Mouse (Mus musculus) intestine, embryonic 14.5 days (tissue): ENCODE results near the gene Rin2. TPM values are rescaled to one million over a fixed set of nuclear protein-coding genes. Genes with fewer than 3 reads are reported as not detected.
"Not testable (repeated sequence)": the region's sequence is repeated elsewhere in the genome, so short reads cannot be mapped to it uniquely, and the experiment has no call there.

ENCODE experiments used
- ATAC-seq: fragments of 200-750 bp; cut with Nextera tagmentation; replicated peaks from 2 replicates; pipeline ENCODE4 v1.8.0; 2017; ENCODE audit warnings: low read depth, moderate number of reproducible peaks, moderate TSS enrichment, moderate library complexity; ENCODE audit not compliant: low FRiP score, low TSS enrichment
- DNase-seq: peaks from one replicate; pipeline ENCODE4 v3.0.0-alpha.2; 2018; ENCODE audit warnings: low spot score
- H3K27ac ChIP-seq: fragments of 300-500 bp; sonication (generic); 2 replicates; pipeline ENCODE4 v1.5.1; 2014; ENCODE audit warnings: low read depth, mild to moderate bottlenecking, control low read depth
- H3K27me3 ChIP-seq: fragments of 300-500 bp; sonication (generic); replicated peaks from 2 replicates; pipeline ENCODE4 v1.6.1; 2014; ENCODE audit warnings: low read length, control low read depth; ENCODE audit not compliant: control insufficient read depth, insufficient read depth
- H3K36me3 ChIP-seq: fragments of 300-500 bp; sonication (generic); 2 replicates; pipeline ENCODE4 v1.6.1; 2014; ENCODE audit warnings: low read length, control low read depth; ENCODE audit not compliant: control insufficient read depth, insufficient read depth
- H3K4me1 ChIP-seq: fragments of 300-500 bp; sonication (generic); replicated peaks from 2 replicates; pipeline ENCODE4 v1.6.1; 2014; ENCODE audit warnings: low read length, control low read depth, mixed read lengths; ENCODE audit not compliant: control insufficient read depth, insufficient read depth
- H3K4me2 ChIP-seq: fragments of 300-500 bp; sonication (generic); 2 replicates; pipeline ENCODE4 v1.6.1; 2014; ENCODE audit warnings: low read length
- H3K4me3 ChIP-seq: fragments of 300-500 bp; sonication (generic); 2 replicates; pipeline ENCODE4 v1.5.1; 2014; ENCODE audit warnings: low read depth, low read length, control low read depth, mixed read lengths
- H3K9ac ChIP-seq: fragments of 300-500 bp; sonication (generic); 2 replicates; pipeline ENCODE4 v1.6.1; 2014; ENCODE audit warnings: mild to moderate bottlenecking, low read length
- H3K9me3 ChIP-seq: fragments of 300-500 bp; sonication (generic); 2 replicates; pipeline ENCODE4 v1.6.1; 2016; ENCODE audit warnings: low read length, control low read depth; ENCODE audit not compliant: control insufficient read depth
- WGBS: fragments of 180-500 bp; shearing (Covaris S2); extraction: QIAGEN DNeasy Blood & Tissue Kit; methylation state at CpG from one replicate; pipeline ENCODE4 v1.1.7; 2014; 5-methylcytosine and 5-hydroxymethylcytosine counted together
- polyA plus RNA-seq: library from polyadenylated mRNA; unstranded; fragments of >200 nt; fragmentation: Nextera tagmentation; extraction: Ambion mirVana; gene quantifications from 2 replicates; pipeline ENCODE4 v1.2.1, GENCODE M21; 2014

Gene Rin2
- polyA plus RNA-seq, 1 experiment from 2014 or later = 25.0 TPM

DNA sequence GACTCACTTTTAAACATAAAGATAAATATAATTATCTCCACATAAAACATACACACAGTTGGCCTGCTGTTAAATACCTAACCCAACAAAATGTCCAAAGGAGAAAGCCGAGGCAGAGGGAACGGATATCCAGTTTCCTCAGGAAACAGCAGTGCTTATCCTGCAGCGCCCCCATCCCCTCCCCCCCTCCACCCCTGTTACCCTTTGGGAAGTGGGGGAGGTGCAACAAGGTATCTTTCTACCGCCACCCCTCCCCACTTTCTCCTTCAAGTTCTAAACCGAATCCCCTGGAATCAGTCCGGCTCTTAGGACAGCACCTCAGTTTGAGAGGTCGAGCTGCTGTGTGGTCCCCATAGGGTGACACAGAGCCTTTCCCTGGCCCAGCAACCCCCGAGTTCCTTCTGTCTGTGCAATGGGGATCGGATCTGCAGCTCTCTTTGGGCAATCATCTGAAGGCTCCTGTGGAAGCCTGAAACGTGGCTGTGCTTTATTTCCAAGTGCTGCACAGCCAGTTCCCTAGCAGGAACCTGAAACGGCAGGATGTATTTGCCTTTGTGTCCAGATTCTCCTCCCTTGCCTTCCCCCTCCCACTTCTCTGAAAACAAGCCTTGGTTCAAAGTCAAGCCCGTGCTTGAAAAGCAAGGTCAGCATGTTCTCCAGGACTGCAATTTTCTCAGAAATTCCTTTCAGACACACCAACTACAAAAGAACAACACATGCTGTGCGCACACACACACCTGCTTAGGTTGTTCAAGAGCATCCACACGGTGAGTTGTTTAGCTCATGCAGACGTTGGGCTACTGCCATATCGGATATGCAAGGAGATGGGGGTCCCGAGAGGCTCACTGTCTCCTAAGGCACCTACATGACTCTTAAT, 209.3 kb downstream of the Rin2 start:
- Histone ChIP-seq H3K4me2 (no peak overlapping the region), H3K4me3 (no peak overlapping the region), H3K27ac (peak overlapping the region; percentile 49), H3K9ac (no peak overlapping the region), H3K27me3 (no peaks in the 10 kb centered on the region), H3K36me3 (peaks cover 42% of the 10 kb centered on the region), H3K9me3 (no peaks in the 10 kb centered on the region), H3K4me1 (peaks cover 37% of the 10 kb centered on the region)
- WGBS = 42% methylated on average over 17 of the region's 17 CpGs
- ATAC-seq = no peak
- no peak for DNase-seq

DNA sequence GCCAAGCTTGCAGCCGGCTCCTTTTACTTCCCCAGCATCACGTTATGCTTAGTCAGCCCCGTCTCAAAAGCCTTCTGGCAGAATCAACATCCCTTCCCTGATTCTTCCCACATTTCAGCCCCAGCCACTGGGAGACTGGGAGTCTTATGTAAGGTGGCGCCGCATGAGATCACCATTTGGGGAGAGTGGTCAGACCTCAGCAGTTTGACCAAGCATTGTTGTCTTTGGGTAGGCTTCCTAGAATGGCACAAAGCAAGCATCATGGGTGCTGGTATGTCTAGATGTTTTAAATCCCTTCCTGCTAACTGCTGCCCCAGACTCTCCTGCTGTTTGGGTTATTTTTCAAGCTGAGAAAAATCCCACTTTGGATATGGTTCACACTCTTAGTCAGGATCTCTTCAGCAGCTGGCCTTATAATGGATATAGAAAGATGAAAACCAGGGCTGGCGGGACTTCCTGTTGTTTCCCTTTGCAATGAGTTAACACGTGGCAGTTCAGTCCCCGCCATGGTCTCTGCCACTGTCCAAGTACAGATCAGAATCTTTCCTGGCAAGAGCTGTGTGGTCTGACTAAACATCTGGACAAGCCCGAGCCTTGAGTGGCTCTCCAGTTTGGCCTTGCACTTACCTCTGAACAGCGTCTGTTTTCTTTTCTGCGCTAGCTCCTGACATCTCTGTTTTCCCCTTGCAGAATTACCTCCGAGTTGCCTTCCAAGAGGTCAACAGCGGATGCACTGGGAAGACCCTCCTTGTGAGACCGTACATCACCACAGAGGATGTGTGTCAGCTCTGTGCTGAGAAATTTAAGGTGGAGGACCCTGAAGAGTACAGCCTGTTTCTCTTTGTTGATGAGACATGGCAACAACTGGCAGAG, 210.1 kb downstream of the Rin2 start:
- H3K27ac ChIP-seq = peak overlapping the region; percentile 49
- no peak overlapping the region for H3K9ac ChIP-seq
- ATAC-seq = no peak; the same call in 1 of the 2 replicates
- no peaks in the 10 kb centered on the region for H3K9me3 ChIP-seq
- peaks cover 33% of the 10 kb centered on the region for H3K36me3 ChIP-seq
- WGBS = 39% methylated on average over 14 of the region's 14 CpGs
- no peak for DNase-seq
- peaks cover 39% of the 10 kb centered on the region for H3K4me1 ChIP-seq
- no peak overlapping the region for H3K4me3 ChIP-seq
- H3K27me3 ChIP-seq = no peaks in the 10 kb centered on the region
- no peak overlapping the region for H3K4me2 ChIP-seq

DNA sequence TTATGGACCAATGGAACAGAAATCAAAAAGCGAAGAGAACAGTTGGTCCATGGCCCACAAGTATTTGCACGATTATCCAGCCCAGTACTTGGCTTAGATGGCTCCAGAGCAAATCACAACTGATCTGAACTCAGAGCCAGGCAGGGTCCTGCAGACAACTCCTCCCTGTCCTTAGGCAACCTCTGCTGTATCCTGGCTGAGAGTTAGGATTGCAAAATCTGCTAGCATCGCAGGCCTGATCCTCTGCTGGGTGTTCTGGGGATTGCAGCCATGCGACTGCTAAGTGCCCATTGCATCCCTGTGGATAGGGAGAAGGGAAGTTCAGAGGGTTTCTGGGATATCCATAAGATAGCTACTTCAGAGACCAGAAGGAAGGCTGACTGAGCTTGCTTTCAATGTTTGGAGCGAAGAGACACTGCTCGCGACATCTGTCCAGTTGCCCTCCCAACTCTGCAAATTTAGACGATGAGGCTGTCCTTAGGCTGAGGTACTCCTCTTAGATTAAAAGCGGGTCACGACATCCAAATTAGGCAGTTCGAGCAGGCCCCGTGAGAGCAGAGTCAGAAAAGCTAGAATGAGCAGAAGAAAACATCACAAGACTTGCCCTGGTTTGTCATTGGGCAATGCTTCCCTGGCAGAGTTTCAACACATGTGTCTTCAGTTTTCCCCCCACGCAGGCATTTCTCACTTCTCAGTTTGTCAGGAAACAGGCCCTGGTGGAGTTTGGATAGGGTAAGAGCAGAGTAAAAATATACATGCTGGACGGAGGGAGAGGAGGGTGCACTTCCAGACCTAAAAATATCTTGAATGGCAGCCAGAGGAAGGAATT, 213.1 kb downstream of the Rin2 start:
- H3K27ac ChIP-seq = peak overlapping the region; percentile 64
- H3K9me3 ChIP-seq = no peaks in the 10 kb centered on the region
- 52% methylated on average over 14 of the region's 14 CpGs for WGBS

DNA sequence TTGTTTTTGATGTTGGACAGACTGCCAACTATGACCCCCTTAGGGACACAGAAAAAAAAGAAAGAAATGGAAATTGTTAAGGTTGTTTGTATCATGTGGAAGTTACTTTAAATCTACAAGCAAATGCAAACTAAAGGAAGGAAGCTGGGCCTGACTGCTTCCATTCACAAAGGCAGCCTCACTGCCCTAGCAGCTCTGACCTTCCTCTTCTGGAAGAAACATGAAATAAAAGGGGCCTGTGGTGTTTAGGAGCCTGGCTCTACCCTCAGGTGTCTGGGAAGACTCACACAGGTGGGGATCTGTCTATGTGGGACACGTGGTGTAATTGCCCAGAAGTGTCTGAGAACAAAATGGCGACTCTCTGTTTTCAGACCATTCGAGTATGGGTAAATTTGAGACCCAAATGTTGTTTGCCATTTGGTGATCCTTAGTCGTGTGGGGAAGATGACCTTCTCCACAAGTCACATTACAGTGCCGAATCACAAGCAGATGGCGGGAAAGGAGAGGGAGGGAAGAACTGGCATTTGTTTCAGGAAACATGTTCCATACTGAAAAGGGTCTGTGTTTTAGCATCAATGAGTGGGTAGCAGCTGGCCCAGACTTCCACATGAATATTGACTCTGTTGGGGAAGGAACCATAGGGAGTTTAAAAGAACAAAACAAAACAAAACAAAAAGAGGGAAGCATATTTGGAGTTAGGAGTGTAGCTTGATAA, 213.9 kb downstream of the Rin2 start:
- Histone ChIP-seq H3K4me3 (no peak overlapping the region), H3K9me3 (no peaks in the 10 kb centered on the region), H3K9ac (no peak overlapping the region), H3K4me1 (peaks cover 37% of the 10 kb centered on the region), H3K27ac (peak overlapping the region; percentile 64), H3K4me2 (no peak overlapping the region), H3K36me3 (peaks cover 21% of the 10 kb centered on the region), H3K27me3 (no peaks in the 10 kb centered on the region)
- WGBS = 47% methylated on average over 6 of the region's 6 CpGs
- DNase-seq = no peak
- no peak for ATAC-seq

More for the DNA sequence above, 213.1 kb downstream of the Rin2 start:
- Histone ChIP-seq H3K4me2 (no peak overlapping the region), H3K4me1 (peaks cover 39% of the 10 kb centered on the region), H3K4me3 (no peak overlapping the region), H3K9ac (no peak overlapping the region), H3K36me3 (peaks cover 25% of the 10 kb centered on the region), H3K27me3 (no peaks in the 10 kb centered on the region)
- DNase-seq (no peak), ATAC-seq (0 out of 2 replicates have a peak, but pooled peaks have one; percentile 9)

DNA sequence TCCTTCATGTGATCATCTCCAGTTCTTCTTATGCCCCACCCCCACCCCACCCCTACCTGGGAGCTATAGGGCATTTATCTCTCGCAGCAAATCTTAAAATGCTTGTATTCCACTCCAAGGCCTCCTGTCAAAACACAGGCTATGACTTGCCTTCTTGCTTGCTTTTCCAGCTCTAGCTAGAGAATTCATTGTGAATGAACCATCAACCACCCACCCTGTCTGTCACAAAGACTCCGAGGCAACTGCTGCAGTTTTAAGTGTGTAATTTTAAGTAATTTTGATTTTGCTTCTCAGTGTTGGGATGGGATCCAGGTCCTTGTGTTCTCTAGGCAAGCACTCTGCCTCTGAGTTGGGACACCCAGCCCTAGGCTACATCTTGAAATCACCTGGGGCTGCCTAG, 215.6 kb downstream of the Rin2 start:
- Histone ChIP-seq H3K9ac (no peak overlapping the region), H3K4me2 (no peak overlapping the region), H3K9me3 (no peaks in the 10 kb centered on the region), H3K27me3 (no peaks in the 10 kb centered on the region), H3K4me3 (no peak overlapping the region), H3K4me1 (peaks cover 21% of the 10 kb centered on the region), H3K27ac (no peak overlapping the region), H3K36me3 (peaks cover 18% of the 10 kb centered on the region)
- DNase-seq (no peak), ATAC-seq (no peak)
- WGBS = 86% methylated on average over 2 of the region's 2 CpGs

DNA sequence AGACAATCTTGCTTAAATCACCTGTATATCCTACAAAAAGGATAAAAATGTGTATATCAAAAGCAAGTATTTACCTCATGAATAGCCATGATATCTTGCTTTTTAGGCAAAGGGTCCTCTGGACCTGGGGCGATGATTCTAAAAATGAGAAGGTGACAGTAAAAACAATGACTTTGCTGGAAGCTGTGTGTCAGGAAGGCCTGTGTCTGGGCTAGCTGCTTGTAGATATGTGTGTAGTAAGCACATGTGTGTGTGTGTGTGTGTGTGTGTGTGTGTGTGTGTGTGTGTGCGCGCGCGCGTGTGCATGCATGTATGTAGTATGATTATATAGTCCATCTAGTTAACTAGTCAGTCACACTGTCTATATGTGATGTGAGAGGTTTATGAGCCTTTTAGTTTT, 218.7 kb downstream of the Rin2 start:
- DNase-seq (no peak), ATAC-seq (no peak)
- Histone ChIP-seq H3K9me3 (no peaks in the 10 kb centered on the region), H3K36me3 (no peaks in the 10 kb centered on the region), H3K4me2 (no peak overlapping the region), H3K4me3 (no peak overlapping the region), H3K9ac (no peak overlapping the region), H3K4me1 (peaks cover 7% of the 10 kb centered on the region), H3K27ac (no peak overlapping the region), H3K27me3 (no peaks in the 10 kb centered on the region)
- 98% methylated on average over 6 of the region's 6 CpGs for WGBS

DNA sequence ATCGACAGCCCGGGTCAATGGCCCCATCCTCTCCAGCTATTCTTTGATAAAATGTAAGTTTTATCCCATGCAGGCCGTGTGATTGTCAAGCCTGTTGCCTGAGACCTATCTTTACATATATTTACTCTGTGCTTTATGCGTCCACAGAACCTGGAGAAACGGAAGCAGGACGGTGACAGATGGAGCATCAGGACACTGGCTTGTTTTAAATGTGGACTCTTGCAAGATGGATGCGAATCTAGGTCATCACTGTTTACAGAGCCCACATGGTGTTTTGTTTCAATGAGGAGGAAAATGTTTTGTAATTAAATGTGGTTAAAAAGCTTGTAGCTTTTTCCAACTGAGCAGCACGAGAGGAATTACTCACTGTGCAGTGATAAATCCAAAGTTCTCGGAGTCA, 223.1 kb downstream of the Rin2 start:
- H3K9ac ChIP-seq = no peak overlapping the region
- H3K36me3 ChIP-seq = no peaks in the 10 kb centered on the region
- H3K27me3 ChIP-seq = no peaks in the 10 kb centered on the region
- H3K4me3 ChIP-seq = no peak overlapping the region
- no peak for DNase-seq
- no peaks in the 10 kb centered on the region for H3K9me3 ChIP-seq
- H3K4me2 ChIP-seq = no peak overlapping the region
- ATAC-seq = no peak
- H3K4me1 ChIP-seq = no peaks in the 10 kb centered on the region
- H3K27ac ChIP-seq = no peak overlapping the region
- WGBS = 48% methylated on average over 9 of the region's 9 CpGs

DNA sequence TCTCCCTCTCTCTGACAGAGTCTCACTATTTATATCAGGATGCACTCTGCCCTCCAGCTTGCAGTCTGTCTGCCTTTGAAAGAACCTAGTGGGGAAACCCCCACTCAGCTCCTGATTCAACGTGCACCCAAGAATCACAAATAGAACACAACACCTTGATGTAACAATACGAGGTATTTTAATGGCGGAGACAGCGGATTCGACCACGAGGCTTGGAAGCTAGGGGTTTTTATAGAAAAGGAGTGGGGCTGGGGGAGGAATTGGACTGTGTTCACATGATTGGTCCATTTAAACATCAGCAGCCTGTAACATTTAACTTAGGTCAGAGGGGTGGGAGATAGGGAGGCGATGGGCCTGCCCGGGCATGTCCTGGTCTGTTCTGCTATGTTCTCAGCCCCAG, 225.3 kb downstream of the Rin2 start:
- ATAC-seq = not testable (repeated sequence)

More for the DNA sequence above, 225.3 kb downstream of the Rin2 start:
- H3K9ac ChIP-seq, H3K36me3 ChIP-seq, H3K4me3 ChIP-seq, H3K27ac ChIP-seq, H3K9me3 ChIP-seq, H3K27me3 ChIP-seq, DNase-seq, H3K4me2 ChIP-seq: not testable (repeated sequence)
- H3K4me1 ChIP-seq = peaks cover 13% of the 10 kb centered on the region
- WGBS = 76% methylated on average over 7 of the region's 8 CpGs
